Comparison of ENCODE assay signal across 9 mouse cellular contexts in the genomic region with DNA sequence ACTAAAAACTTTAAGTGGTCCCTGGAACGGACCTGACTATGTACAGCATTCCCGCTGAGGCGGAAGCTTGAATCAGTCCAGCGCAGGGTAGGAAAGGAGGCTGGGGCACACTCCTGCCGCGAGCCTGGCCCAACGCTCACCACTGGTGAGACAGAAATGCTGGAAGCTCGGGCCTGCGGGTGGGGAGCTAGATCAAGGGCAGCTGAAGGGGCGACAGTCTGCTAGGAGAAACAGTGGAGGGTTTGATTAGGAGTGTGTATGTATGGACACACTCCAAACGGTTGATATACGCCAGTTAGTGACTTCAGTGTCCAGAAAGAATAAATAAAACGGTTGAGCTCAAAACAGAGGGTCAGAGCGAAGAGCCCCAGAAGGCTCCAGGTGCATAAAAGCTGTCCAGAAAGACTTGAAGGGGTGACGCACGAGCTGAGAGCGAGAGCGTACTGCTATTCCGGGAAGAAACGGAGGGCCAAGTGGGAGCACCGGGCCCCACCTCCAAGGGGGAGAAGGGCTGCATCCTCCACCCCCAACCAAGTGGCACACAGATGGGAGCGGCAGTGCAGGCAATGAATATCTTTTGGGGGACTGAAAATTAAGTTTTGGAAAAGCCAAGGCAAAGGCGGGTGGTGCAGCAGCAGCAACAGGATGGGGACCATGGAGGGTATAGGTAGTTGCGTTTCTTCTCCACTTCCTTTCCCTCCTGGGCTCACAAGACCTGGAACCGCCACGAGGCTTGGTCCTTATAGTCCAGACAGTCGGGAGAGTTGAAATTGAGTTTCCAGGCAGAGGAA. TPM values are rescaled to one million over a fixed set of nuclear protein-coding genes. Genes with fewer than 3 reads are reported as not detected.
A peak's percentile ranks its signal among the peaks of the same experiment; 100 is the strongest.
DNase-seq lines count a peak whose midpoint lies in the region; ATAC-seq and TF ChIP-seq lines count a peak whose summit lies in the region.
"Had no signal": no experiment of that assay in that cellular context is flagged by ENCODE, and none has a peak within 500 bp of the region (broad histone marks: within the 10 kb centered on the region; RNA-seq: fewer than 3 reads in every experiment).

No protein-coding gene starts in this region.

- H3K4me2 ChIP-seq in hindbrain, embryonic 16.5 days (ENCODE audit: low read length) = 0 out of 2 replicates have a peak overlapping the region, but pooled peaks have one; percentile 49

- no peak for ATAC-seq in hindbrain, embryonic 16.5 days

- H3K36me3 ChIP-seq in heart, adult 2 months (ENCODE audit: control insufficient read depth, insufficient read depth, low read length) = no peaks in the 10 kb centered on the region
- no peaks in the 10 kb centered on the region for H3K36me3 ChIP-seq in hindbrain, embryonic 16.5 days (ENCODE audit: control insufficient read depth, insufficient read depth, low read length)

- no peak overlapping the region for H3K4me3 ChIP-seq in heart, adult 2 months
- no peak overlapping the region for H3K4me3 ChIP-seq in hindbrain, embryonic 16.5 days (ENCODE audit: low read length)
- H3K4me3 ChIP-seq in gastrocnemius, adult 2 months = no peak overlapping the region

- WGBS in heart, adult 2 months = 10% methylated on average over 27 of the region's 27 CpGs
- WGBS in hindbrain, embryonic 16.5 days = 3% methylated on average over 27 of the region's 27 CpGs

- TF ChIP-seq CTCF in heart, adult 2 months (IDR thresholded peaks at IDR 0.05) = no peak
- TF ChIP-seq CTCF in gastrocnemius, adult 2 months (IDR thresholded peaks at IDR 0.05) = no peak

- intact Hi-C loops in heart, adult 2 months (cut with DNase I) = loop anchor here (10.0 kb wide), 1 partner anchor 209 kb away; no protein-coding TSS in a partner anchor
- intact Hi-C loops in gastrocnemius, adult 2 months (cut with DNase I) = no loop called here

- peak; percentile 7 to 35 for DNase-seq in heart, adult 2 months
- no peak for DNase-seq in heart, postnatal 4 days
- peak; percentile 5 for DNase-seq in urinary bladder, postnatal 25 days (ENCODE audit: low spot score)
- DNase-seq in urinary bladder, adult 2 months (ENCODE audit: low spot score) = no peak
- no peak for DNase-seq in thymus, adult 18-20 months
- DNase-seq in gastrocnemius, adult 2 months = no peak
- no peak for DNase-seq in liver

- peaks cover 64% of the 10 kb centered on the region for H3K27me3 ChIP-seq in heart, adult 2 months (ENCODE audit: control insufficient read depth, insufficient read depth, low read length)
- H3K27me3 ChIP-seq in hindbrain, embryonic 16.5 days (replicated peaks; ENCODE audit: control insufficient read depth, insufficient read depth, low read length) = peaks cover 47% of the 10 kb centered on the region

- no peak overlapping the region for H3K9ac ChIP-seq in heart, adult 2 months (ENCODE audit: low read depth, low read length)
- no peak overlapping the region for H3K9ac ChIP-seq in hindbrain, embryonic 16.5 days (ENCODE audit: low read depth, low read length)

- peaks cover 2% of the 10 kb centered on the region for H3K9me3 ChIP-seq in hindbrain, embryonic 16.5 days (ENCODE audit: control insufficient read depth, low read length)

- no peak for TF ChIP-seq EP300 in heart, adult 2 months (IDR thresholded peaks at IDR 0.05; ENCODE audit: insufficient read depth, low read depth, low read length)

- H3K79me2 ChIP-seq in heart, adult 2 months (replicated peaks; ENCODE audit: control insufficient read depth, insufficient read depth, low read length) = no peaks in the 10 kb centered on the region

- no peak for TF ChIP-seq POLR2A in heart, adult 2 months (IDR thresholded peaks at IDR 0.05; ENCODE audit: insufficient read depth, low read depth, low read length)

- H3K27ac ChIP-seq in heart, adult 2 months = no peak overlapping the region
- no peak overlapping the region for H3K27ac ChIP-seq in hindbrain, embryonic 16.5 days (ENCODE audit: low read depth, low read length)
- H3K27ac ChIP-seq in gastrocnemius, adult 2 months = no peak overlapping the region

- H3K4me1 ChIP-seq in heart, adult 2 months (ENCODE audit: control insufficient read depth, insufficient read depth, low read length) = peaks cover 1% of the 10 kb centered on the region; the same call in 1 of the 2 replicates
- H3K4me1 ChIP-seq in hindbrain, embryonic 16.5 days (ENCODE audit: control insufficient read depth, insufficient read depth, low read depth, low read length) = peaks cover 10% of the 10 kb centered on the region; the same call in 1 of the 2 replicates

RNA-seq across cellular contexts. Expression of a gene that starts 7.0 kb away (rescaled TPM):
- not detected for total RNA-seq in heart, adult 2 months (2021)
- 0.06 and 0.66 TPM in 2 replicates for polyA plus RNA-seq in heart, adult 2 months (2012; rRNA removed)
- total RNA-seq in heart, postnatal 4 days (2021) = under 1 TPM in 1 of 2 experiments, not detected in 1; 0.09 TPM
- 0.01 and 0.03 TPM in 2 replicates for polyA plus RNA-seq in urinary bladder, adult 2 months (2012; rRNA removed)
- 0.51 and 0.92 TPM in 2 replicates for polyA plus RNA-seq in hindbrain, embryonic 16.5 days (2015; fragmentation: Nextera tagmentation; extraction: Ambion mirVana)
- not detected for total RNA-seq in gastrocnemius, adult 2 months (2021)
- total RNA-seq: hematopoietic stem cell, adult 5-6 weeks had no signal

Comparison
In these comparisons a context has a peak if more than half of its experiments do, and no peak if none do; other contexts are left out.
1. DNase-seq: peak in heart, adult 2 months (2 of 2) and urinary bladder, postnatal 25 days (single experiment); none in heart, postnatal 4 days (single experiment), urinary bladder, adult 2 months (single experiment), thymus, adult 18-20 months (0 of 2), gastrocnemius, adult 2 months (single experiment) and liver (single experiment).